Mouse (Mus musculus): ENCODE measurements around the gene H6pd. TPM values are rescaled to one million over a fixed set of nuclear protein-coding genes. Genes with fewer than 3 reads are reported as not detected.

The H6pd gene
- polyA plus RNA-seq, 1 experiment from 2014 or later: 33.1 TPM

GRCm38 (mm10) chr4:149965672-149966071 is 43.2 kb downstream of the H6pd start:
- Histone ChIP-seq H3K27ac (ENCODE audit: low read depth, low read length) (no peak overlapping the region), H3K4me1 (replicated peaks; ENCODE audit: control insufficient read depth, insufficient read depth, low read length) (peaks cover 9% of the 10 kb centered on the region), H3K9me3 (ENCODE audit: control insufficient read depth) (no peaks in the 10 kb centered on the region), H3K9ac (ENCODE audit: low read depth, low read length) (no peak overlapping the region), H3K27me3 (replicated peaks; ENCODE audit: control insufficient read depth, insufficient read depth, low read length) (no peaks in the 10 kb centered on the region), H3K36me3 (ENCODE audit: control insufficient read depth, insufficient read depth) (no peaks in the 10 kb centered on the region), H3K4me3 (ENCODE audit: low read depth, low read length) (no peak overlapping the region), H3K4me2 (replicated peaks; ENCODE audit: low read depth) (no peak overlapping the region; the same call in 1 of the 2 replicates)
- WGBS: 47% methylated on average over 6 of the region's 6 CpGs
- no peak for TF ChIP-seq CTCF (IDR thresholded peaks at IDR 0.05; ENCODE audit: low read depth)
- 0 out of 2 replicates have a peak, but pooled peaks have one; percentile 17 for ATAC-seq

- no peaks in the 10 kb centered on the region for H3K27me3 ChIP-seq (replicated peaks; ENCODE audit: control insufficient read depth, insufficient read depth, low read length)
- no peak overlapping the region for H3K9ac ChIP-seq (ENCODE audit: low read depth, low read length)
- ATAC-seq: peak; percentile 44
- H3K4me1 ChIP-seq (replicated peaks; ENCODE audit: control insufficient read depth, insufficient read depth, low read length): peaks cover 9% of the 10 kb centered on the region
- H3K36me3 ChIP-seq (ENCODE audit: control insufficient read depth, insufficient read depth): no peaks in the 10 kb centered on the region
- no peak for TF ChIP-seq CTCF (IDR thresholded peaks at IDR 0.05; ENCODE audit: low read depth)
- H3K4me2 ChIP-seq (replicated peaks; ENCODE audit: low read depth): no peak overlapping the region; the same call in 1 of the 2 replicates
- no peaks in the 10 kb centered on the region for H3K9me3 ChIP-seq (ENCODE audit: control insufficient read depth)
- H3K27ac ChIP-seq (ENCODE audit: low read depth, low read length): no peak overlapping the region
- no peak overlapping the region for H3K4me3 ChIP-seq (ENCODE audit: low read depth, low read length)
- WGBS: 33% methylated on average over 6 of the region's 6 CpGs
Measured at GRCm38 (mm10) chr4:149965242-149965641, 43.6 kb downstream of the H6pd start.

DNA sequence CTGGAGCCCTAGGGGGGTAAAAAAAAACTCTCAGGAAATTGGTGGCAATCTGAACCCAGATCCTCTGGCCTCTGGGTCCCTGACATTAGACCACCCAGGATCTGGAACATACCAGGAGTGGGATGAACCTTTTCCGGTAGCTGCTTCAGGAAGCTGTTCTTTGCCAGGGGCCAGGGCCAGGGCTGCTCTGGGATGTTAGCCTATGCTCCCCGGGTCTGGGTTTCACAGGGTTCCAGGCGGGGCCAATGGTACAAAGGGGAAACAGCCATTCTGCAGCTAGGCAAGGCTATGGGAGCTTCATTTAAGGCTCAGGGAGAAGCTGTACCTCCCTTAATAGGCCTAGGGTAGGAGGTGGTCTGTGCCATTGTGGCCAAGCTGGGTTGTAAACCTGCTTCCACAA is 44.1 kb downstream of the H6pd start:
- 38% methylated on average over 3 of the region's 3 CpGs for WGBS
- Histone ChIP-seq H3K4me3 (ENCODE audit: low read depth, low read length) (no peak overlapping the region), H3K4me1 (replicated peaks; ENCODE audit: control insufficient read depth, insufficient read depth, low read length) (peaks cover 9% of the 10 kb centered on the region), H3K27ac (ENCODE audit: low read depth, low read length) (0 out of 2 replicates have a peak overlapping the region, but pooled peaks have one; percentile 7), H3K27me3 (replicated peaks; ENCODE audit: control insufficient read depth, insufficient read depth, low read length) (no peaks in the 10 kb centered on the region), H3K9ac (ENCODE audit: low read depth, low read length) (no peak overlapping the region), H3K36me3 (ENCODE audit: control insufficient read depth, insufficient read depth) (no peaks in the 10 kb centered on the region), H3K4me2 (replicated peaks; ENCODE audit: low read depth) (no peak overlapping the region), H3K9me3 (ENCODE audit: control insufficient read depth) (no peaks in the 10 kb centered on the region)
- ATAC-seq: 0 out of 2 replicates have a peak, but pooled peaks have one; percentile 18
- TF ChIP-seq CTCF (IDR thresholded peaks at IDR 0.05; ENCODE audit: low read depth): no peak

DNA sequence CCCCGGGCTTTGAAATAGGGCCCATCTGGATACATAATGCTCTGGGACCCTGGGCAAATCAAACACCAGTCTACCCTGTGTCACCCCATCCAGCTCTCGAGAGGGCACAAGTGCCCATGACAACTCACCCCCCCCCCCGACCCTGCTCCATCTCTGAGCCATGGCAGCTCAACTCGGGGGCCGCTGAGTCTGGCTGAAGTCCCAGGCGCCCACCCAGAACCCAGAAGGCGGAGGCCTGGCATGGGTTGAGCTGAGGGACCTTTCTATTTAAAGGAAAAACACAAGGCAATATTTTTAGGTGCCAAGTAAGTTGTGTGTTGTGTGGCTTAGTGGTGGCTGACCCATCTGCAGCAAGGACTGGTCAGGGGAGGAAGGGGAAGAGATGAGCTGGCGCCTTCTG is 44.5 kb downstream of the H6pd start:
- H3K4me1 ChIP-seq (replicated peaks; ENCODE audit: control insufficient read depth, insufficient read depth, low read length): peaks cover 9% of the 10 kb centered on the region
- H3K4me3 ChIP-seq (ENCODE audit: low read depth, low read length): no peak overlapping the region
- 91% methylated on average over 8 of the region's 8 CpGs for WGBS
- no peak overlapping the region for H3K9ac ChIP-seq (ENCODE audit: low read depth, low read length)
- no peaks in the 10 kb centered on the region for H3K9me3 ChIP-seq (ENCODE audit: control insufficient read depth)
- ATAC-seq: no peak
- no peak overlapping the region for H3K4me2 ChIP-seq (replicated peaks; ENCODE audit: low read depth)
- H3K36me3 ChIP-seq (ENCODE audit: control insufficient read depth, insufficient read depth): no peaks in the 10 kb centered on the region
- no peak for TF ChIP-seq CTCF (IDR thresholded peaks at IDR 0.05; ENCODE audit: low read depth)
- H3K27me3 ChIP-seq (replicated peaks; ENCODE audit: control insufficient read depth, insufficient read depth, low read length): no peaks in the 10 kb centered on the region
- no peak overlapping the region for H3K27ac ChIP-seq (ENCODE audit: low read depth, low read length)

GRCm38 (mm10) chr4:149960391-149960790 is 48.4 kb downstream of the H6pd start:
- TF ChIP-seq CTCF (IDR thresholded peaks at IDR 0.05; ENCODE audit: low read depth): no peak
- Histone ChIP-seq H3K9ac (ENCODE audit: low read depth, low read length) (no peak overlapping the region), H3K4me1 (replicated peaks; ENCODE audit: control insufficient read depth, insufficient read depth, low read length) (peaks cover 13% of the 10 kb centered on the region), H3K4me3 (ENCODE audit: low read depth, low read length) (no peak overlapping the region), H3K27me3 (replicated peaks; ENCODE audit: control insufficient read depth, insufficient read depth, low read length) (no peaks in the 10 kb centered on the region), H3K9me3 (ENCODE audit: control insufficient read depth) (no peaks in the 10 kb centered on the region), H3K36me3 (ENCODE audit: control insufficient read depth, insufficient read depth) (no peaks in the 10 kb centered on the region), H3K27ac (ENCODE audit: low read depth, low read length) (no peak overlapping the region), H3K4me2 (replicated peaks; ENCODE audit: low read depth) (no peak overlapping the region)
- ATAC-seq: no peak
- WGBS: 85% methylated on average over 7 of the region's 7 CpGs

DNA sequence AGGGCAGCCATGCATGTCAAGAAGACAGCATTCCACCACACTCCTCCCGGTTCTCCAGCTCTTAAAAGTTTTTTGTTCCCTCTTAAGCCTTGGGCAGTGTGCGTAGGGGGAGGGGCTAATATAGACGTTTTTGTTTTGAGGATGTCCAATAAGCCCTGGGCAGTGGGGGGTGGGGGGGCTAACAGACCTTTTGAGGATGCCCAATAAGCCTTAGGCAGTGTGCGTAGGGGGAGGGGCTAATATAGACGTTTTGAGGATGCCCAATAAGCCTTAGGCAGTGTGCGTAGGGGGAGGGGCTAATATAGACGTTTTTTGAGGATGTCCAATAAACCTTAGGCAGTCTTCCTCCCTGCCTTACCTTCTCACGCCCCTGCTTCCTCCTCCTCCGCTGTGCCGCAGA is 49.0 kb downstream of the H6pd start:
- H3K9ac ChIP-seq (ENCODE audit: low read depth, low read length): no peak overlapping the region
- H3K36me3 ChIP-seq (ENCODE audit: control insufficient read depth, insufficient read depth): no peaks in the 10 kb centered on the region
- WGBS: 59% methylated on average over 10 of the region's 10 CpGs
- H3K4me3 ChIP-seq (ENCODE audit: low read depth, low read length): no peak overlapping the region
- ATAC-seq: no peak
- H3K27me3 ChIP-seq (replicated peaks; ENCODE audit: control insufficient read depth, insufficient read depth, low read length): no peaks in the 10 kb centered on the region
- peaks cover 11% of the 10 kb centered on the region; the same call in 1 of the 2 replicates for H3K4me1 ChIP-seq (replicated peaks; ENCODE audit: control insufficient read depth, insufficient read depth, low read length)
- no peaks in the 10 kb centered on the region for H3K9me3 ChIP-seq (ENCODE audit: control insufficient read depth)
- TF ChIP-seq CTCF (IDR thresholded peaks at IDR 0.05; ENCODE audit: low read depth): no peak
- no peak overlapping the region for H3K4me2 ChIP-seq (replicated peaks; ENCODE audit: low read depth)
- no peak overlapping the region for H3K27ac ChIP-seq (ENCODE audit: low read depth, low read length)

DNA sequence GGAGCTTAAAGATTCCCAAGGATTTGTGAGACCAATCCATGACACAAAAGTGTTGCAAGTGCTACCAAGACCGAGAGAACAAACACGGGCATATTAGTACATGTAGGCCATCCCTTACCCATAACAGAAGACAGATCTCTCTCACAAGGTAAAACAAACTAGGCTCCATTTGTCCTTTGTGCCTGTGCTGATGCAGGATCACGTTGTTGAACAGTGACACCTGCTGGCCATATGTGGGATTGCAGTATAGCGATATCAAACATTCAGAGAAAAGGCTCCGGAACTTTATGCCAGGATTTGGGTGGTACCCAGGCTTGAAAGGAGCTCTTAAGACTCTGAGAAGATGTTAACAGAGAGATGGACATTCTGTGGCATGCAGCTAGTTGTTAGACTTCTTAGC is 50.3 kb downstream of the H6pd start:
- Histone ChIP-seq H3K4me2 (replicated peaks; ENCODE audit: low read depth) (no peak overlapping the region), H3K27me3 (replicated peaks; ENCODE audit: control insufficient read depth, insufficient read depth, low read length) (no peaks in the 10 kb centered on the region), H3K36me3 (ENCODE audit: control insufficient read depth, insufficient read depth) (no peaks in the 10 kb centered on the region), H3K9ac (ENCODE audit: low read depth, low read length) (no peak overlapping the region), H3K4me3 (ENCODE audit: low read depth, low read length) (no peak overlapping the region), H3K27ac (ENCODE audit: low read depth, low read length) (no peak overlapping the region), H3K9me3 (ENCODE audit: control insufficient read depth) (no peaks in the 10 kb centered on the region), H3K4me1 (replicated peaks; ENCODE audit: control insufficient read depth, insufficient read depth, low read length) (peaks cover 11% of the 10 kb centered on the region; the same call in 1 of the 2 replicates)
- ATAC-seq: no peak
- WGBS: 4% methylated on average over 5 of the region's 5 CpGs
- peak; percentile 98 for TF ChIP-seq CTCF (IDR thresholded peaks at IDR 0.05; ENCODE audit: low read depth)
